In genomic region chr5:108668387-108668932, GRCm38 (mm10) we compare ENCODE assay signal across 8 mouse cellular contexts. TPM values are rescaled to one million over a fixed set of nuclear protein-coding genes. Genes with fewer than 3 reads are reported as not detected.
A peak's percentile ranks its signal among the peaks of the same experiment; 100 is the strongest.
DNase-seq lines count a peak whose midpoint lies in the region; ATAC-seq and TF ChIP-seq lines count a peak whose summit lies in the region.

No protein-coding gene starts in this region.

- peak overlapping the region; percentile 80 for H3K4me2 ChIP-seq in heart, embryonic 13.5 days

- 19% methylated on average over 3 of the region's 3 CpGs for WGBS in heart, embryonic 13.5 days
- 16% methylated on average over 3 of the region's 3 CpGs for WGBS in hindbrain, embryonic 10.5 days

- in situ Hi-C loops in ES-E14 (cut with MboI; ENCODE audit: low sequenced_read_pairs in 2 of 2, unreplicated experiment in 2 of 2) = no loop called here

- ATAC-seq in heart, embryonic 13.5 days (ENCODE audit: extremely low read depth, insufficient number of reproducible peaks, low FRiP score, low TSS enrichment) = no peak

- peak overlapping the region; percentile 88 for H3K27ac ChIP-seq in heart, embryonic 13.5 days (replicated peaks)
- no peak overlapping the region; the same call in 1 of the 2 replicates for H3K27ac ChIP-seq in ES-E14 (ENCODE audit: insufficient read depth, low read depth, low read length, poor library complexity, severe bottlenecking)
- H3K27ac ChIP-seq in hindbrain, embryonic 10.5 days = peak overlapping the region; percentile 94

- no peaks in the 10 kb centered on the region for H3K9me3 ChIP-seq in heart, embryonic 13.5 days
- H3K9me3 ChIP-seq in ES-E14 (ENCODE audit: control insufficient read depth, insufficient read depth, low read depth, low read length) = no peaks in the 10 kb centered on the region
- no peaks in the 10 kb centered on the region for H3K9me3 ChIP-seq in hindbrain, embryonic 10.5 days
- H3K9me3 ChIP-seq in megakaryocyte, embryonic 14.5 days = no peaks in the 10 kb centered on the region

- H3K4me3 ChIP-seq in heart, embryonic 13.5 days = peak overlapping the region; percentile 66
- peak overlapping the region; percentile 68 to 74 for H3K4me3 ChIP-seq in ES-E14 (ENCODE audit: insufficient read depth in 1 of 2, low read depth in 1 of 2, low read length in 2 of 2, poor library complexity in 1 of 2, severe bottlenecking in 1 of 2)
- H3K4me3 ChIP-seq in hindbrain, embryonic 10.5 days = peak overlapping the region; percentile 68
- H3K4me3 ChIP-seq in megakaryocyte, embryonic 14.5 days (replicated peaks) = peak overlapping the region; percentile 95

- H3K27me3 ChIP-seq in heart, embryonic 13.5 days (replicated peaks) = peaks cover 15% of the 10 kb centered on the region
- 0 out of 2 replicates have a peak, but pooled peaks cover 4% of the 10 kb centered on the region for H3K27me3 ChIP-seq in hindbrain, embryonic 10.5 days (ENCODE audit: insufficient read depth, poor library complexity, severe bottlenecking)
- H3K27me3 ChIP-seq in megakaryocyte, embryonic 14.5 days (replicated peaks) = no peaks in the 10 kb centered on the region

- peak overlapping the region; percentile 87 for H3K9ac ChIP-seq in heart, embryonic 13.5 days
- H3K9ac ChIP-seq in ES-E14 (ENCODE audit: insufficient read depth, low read depth, low read length, poor library complexity, severe bottlenecking) = peak overlapping the region; percentile 70; the same call in 1 of the 2 replicates

- peaks cover 20% of the 10 kb centered on the region for H3K4me1 ChIP-seq in heart, embryonic 13.5 days
- H3K4me1 ChIP-seq in ES-E14 (ENCODE audit: control insufficient read depth in 2 of 2, insufficient read depth in 2 of 2, low read length in 2 of 2, poor library complexity in 1 of 2) = peaks cover 2 to 6% of the 10 kb centered on the region in 2 experiments; a peak in 1 of 4 replicates
- H3K4me1 ChIP-seq in hindbrain, embryonic 10.5 days (replicated peaks) = peaks cover 21% of the 10 kb centered on the region
- H3K4me1 ChIP-seq in megakaryocyte, embryonic 14.5 days = peaks cover 49% of the 10 kb centered on the region

- peaks cover 24% of the 10 kb centered on the region for H3K36me3 ChIP-seq in heart, embryonic 13.5 days
- no peaks in the 10 kb centered on the region; the same call in 1 of the 2 replicates for H3K36me3 ChIP-seq in ES-E14 (ENCODE audit: control insufficient read depth, insufficient read depth, low read length, poor library complexity, severe bottlenecking)
- peaks cover 18% of the 10 kb centered on the region for H3K36me3 ChIP-seq in hindbrain, embryonic 10.5 days
- peaks cover 26% of the 10 kb centered on the region for H3K36me3 ChIP-seq in megakaryocyte, embryonic 14.5 days (replicated peaks; ENCODE audit: low read length)

- no peak for DNase-seq in heart, adult 9 months (ENCODE audit: low spot score in 2 of 2)
- DNase-seq in ES-E14 (ENCODE audit: low read depth, low spot score) = no peak
- no peak for DNase-seq in hindbrain, embryonic 10.5 days (ENCODE audit: low spot score)
- DNase-seq in frontal cortex, postnatal 10 days (ENCODE audit: low spot score in 2 of 2) = no peak
- DNase-seq in gastrocnemius, postnatal 4 days (ENCODE audit: low spot score in 2 of 2) = no peak
- DNase-seq in testis, postnatal 10 days (ENCODE audit: low spot score) = no peak

TF ChIP-seq in ES-E14, 5 proteins besides CTCF, POLR2A, EP300 and RAD21:
- TF ChIP-seq MAFK (IDR thresholded peaks at IDR 0.05; ENCODE audit: insufficient read depth, low read depth, low read length) (no peak), HCFC1 (IDR thresholded peaks at IDR 0.05; ENCODE audit: borderline replicate concordance, insufficient read depth, low read length) (no peak), ZNF384 (IDR thresholded peaks at IDR 0.05; ENCODE audit: low read depth, low read length) (no peak)
TF ChIP-seq in ES-E14: peak in this region for 0.

RNA-seq across cellular contexts. Expression of gene Dgkq, which starts 1.0 kb away (rescaled TPM):
- polyA plus RNA-seq in heart, embryonic 13.5 days (2015; fragmentation: Nextera tagmentation; extraction: Ambion mirVana) = 5.9 and 6.0 TPM in 2 replicates
- 25.5 and 47.5 TPM in 2 replicates for total RNA-seq in ES-E14 (2012; rRNA removed)
- polyA plus RNA-seq in hindbrain, embryonic 10.5 days (2016; fragmentation: Nextera tagmentation; extraction: Ambion mirVana) = 11.1 and 15.1 TPM in 2 replicates
- polyA plus RNA-seq in megakaryocyte, embryonic 14.5 days (2012; ENCODE audit: insufficient read depth, low replicate concordance) = 0.74 TPM in 1 of 2 replicates, not detected in the other
- 10 to 100 TPM in 1 of 2 experiments, 1 to 10 TPM in 1; 9.7 to 12.2 TPM for total RNA-seq in gastrocnemius, postnatal 4 days (2021)

RNA-seq across cellular contexts. Expression of gene Slc26a1, which starts 6.9 kb away (rescaled TPM):
- polyA plus RNA-seq in heart, embryonic 13.5 days (2015; fragmentation: Nextera tagmentation; extraction: Ambion mirVana) = 0.62 and 0.99 TPM in 2 replicates
- 0.26 and 0.27 TPM in 2 replicates for total RNA-seq in ES-E14 (2012; rRNA removed)
- 0.57 and 0.99 TPM in 2 replicates for polyA plus RNA-seq in hindbrain, embryonic 10.5 days (2016; fragmentation: Nextera tagmentation; extraction: Ambion mirVana)
- 0.55 TPM in 1 of 2 replicates, not detected in the other for polyA plus RNA-seq in megakaryocyte, embryonic 14.5 days (2012; ENCODE audit: insufficient read depth, low replicate concordance)
- total RNA-seq in gastrocnemius, postnatal 4 days (2021) = under 1 TPM; 0.15 to 0.36 TPM

RNA-seq across cellular contexts. Expression of gene Idua, which starts 8.3 kb away (rescaled TPM):
- 13.5 and 15.4 TPM in 2 replicates for polyA plus RNA-seq in heart, embryonic 13.5 days (2015; fragmentation: Nextera tagmentation; extraction: Ambion mirVana)
- total RNA-seq in ES-E14 (2012; rRNA removed) = 3.7 and 5.2 TPM in 2 replicates
- 12.0 and 12.8 TPM in 2 replicates for polyA plus RNA-seq in hindbrain, embryonic 10.5 days (2016; fragmentation: Nextera tagmentation; extraction: Ambion mirVana)
- polyA plus RNA-seq in megakaryocyte, embryonic 14.5 days (2012; ENCODE audit: insufficient read depth, low replicate concordance) = 4.4 and 4.5 TPM in 2 replicates
- 1 to 10 TPM; 8.3 to 9.9 TPM for total RNA-seq in gastrocnemius, postnatal 4 days (2021)

RNA-seq across cellular contexts. Expression of gene Fgfrl1, which starts 23.7 kb away (rescaled TPM):
- polyA plus RNA-seq in heart, embryonic 13.5 days (2015; fragmentation: Nextera tagmentation; extraction: Ambion mirVana) = 13.0 and 19.3 TPM in 2 replicates
- total RNA-seq in ES-E14 (2012; rRNA removed) = 15.5 and 18.9 TPM in 2 replicates
- polyA plus RNA-seq in hindbrain, embryonic 10.5 days (2016; fragmentation: Nextera tagmentation; extraction: Ambion mirVana) = 14.7 and 16.3 TPM in 2 replicates
- 1.2 TPM in 1 of 2 replicates, not detected in the other for polyA plus RNA-seq in megakaryocyte, embryonic 14.5 days (2012; ENCODE audit: insufficient read depth, low replicate concordance)
- 100 to 1,000 TPM; 172 to 194 TPM for total RNA-seq in gastrocnemius, postnatal 4 days (2021)

RNA-seq across cellular contexts. Expression of gene Tmem175, which starts 38.9 kb away (rescaled TPM):
- polyA plus RNA-seq in heart, embryonic 13.5 days (2015; fragmentation: Nextera tagmentation; extraction: Ambion mirVana) = 17.0 and 17.9 TPM in 2 replicates
- 14.1 and 14.5 TPM in 2 replicates for total RNA-seq in ES-E14 (2012; rRNA removed)
- polyA plus RNA-seq in hindbrain, embryonic 10.5 days (2016; fragmentation: Nextera tagmentation; extraction: Ambion mirVana) = 17.3 and 19.2 TPM in 2 replicates
- polyA plus RNA-seq in megakaryocyte, embryonic 14.5 days (2012; ENCODE audit: insufficient read depth, low replicate concordance) = 2.8 and 3.5 TPM in 2 replicates
- 10 to 100 TPM; 11.3 to 12.9 TPM for total RNA-seq in gastrocnemius, postnatal 4 days (2021)
